Mouse (Mus musculus): ENCODE measurements around the gene A730049H05Rik. TPM values are rescaled to one million over a fixed set of nuclear protein-coding genes. Genes with fewer than 3 reads are reported as not detected.

Gene A730049H05Rik
- polyA plus RNA-seq, 1 experiment from 2014 or later, result 1.1 TPM

- Histone ChIP-seq H3K9me3 (no peaks in the 10 kb centered on the region), H3K4me3 (no peak overlapping the region), H3K4me2 (no peak overlapping the region), H3K36me3 (peaks cover 17% of the 10 kb centered on the region), H3K4me1 (peaks cover 2% of the 10 kb centered on the region; the same call in 1 of the 2 replicates), H3K27me3 (no peaks in the 10 kb centered on the region), H3K9ac (no peak overlapping the region), H3K27ac (no peak overlapping the region)
- no peak for ATAC-seq (ENCODE audit: insufficient number of reproducible peaks, insufficient read depth, low FRiP score, low TSS enrichment, low read depth)
- WGBS, result 45% methylated on average over 5 of the region's 5 CpGs
Observed at GRCm38 (mm10) chr6:92860285-92860912, 44.1 kb downstream of the A730049H05Rik start.

GRCm38 (mm10) chr6:92862599-92862998, 46.3 kb downstream of the A730049H05Rik start:
- peaks cover 15% of the 10 kb centered on the region for H3K36me3 ChIP-seq
- H3K9me3 ChIP-seq, result no peaks in the 10 kb centered on the region
- H3K27ac ChIP-seq, result no peak overlapping the region
- no peaks in the 10 kb centered on the region for H3K4me1 ChIP-seq
- no peak overlapping the region for H3K9ac ChIP-seq
- no peak overlapping the region for H3K4me3 ChIP-seq
- WGBS, result 82% methylated on average over 9 of the region's 9 CpGs
- no peak overlapping the region for H3K4me2 ChIP-seq
- no peaks in the 10 kb centered on the region for H3K27me3 ChIP-seq
- ATAC-seq (ENCODE audit: insufficient number of reproducible peaks, insufficient read depth, low FRiP score, low TSS enrichment, low read depth), result no peak

- no peak for ATAC-seq (ENCODE audit: insufficient number of reproducible peaks, insufficient read depth, low FRiP score, low TSS enrichment, low read depth)
- no peak within 1 kb of the TSS for H3K27ac ChIP-seq
- WGBS, result 22% methylated on average over 4 of the region's 4 CpGs
- H3K4me3 ChIP-seq, result no peak within 1 kb of the TSS
- no peaks in the 10 kb centered on the region for H3K27me3 ChIP-seq
- no peaks in the 10 kb centered on the region for H3K9me3 ChIP-seq
- H3K4me2 ChIP-seq, result peak within 1 kb of the TSS; percentile 35
- peaks cover 21% of the 10 kb centered on the region for H3K36me3 ChIP-seq
- peaks cover 15% of the 10 kb centered on the region for H3K4me1 ChIP-seq
- H3K9ac ChIP-seq, result no peak within 1 kb of the TSS
Observed at GRCm38 (mm10) chr6:92869089-92869581, 52.9 kb downstream of the A730049H05Rik start, which contains the start of gene Gm15737. Gene Gm15737 (plus strand): TSS chr6:92869357.

GRCm38 (mm10) chr6:92869582-92870219, 53.4 kb downstream of the A730049H05Rik start:
- WGBS, result 30% methylated on average over 16 of the region's 16 CpGs
- Histone ChIP-seq H3K4me2 (peak overlapping the region; percentile 35), H3K36me3 (peaks cover 16% of the 10 kb centered on the region), H3K27ac (no peak overlapping the region), H3K4me1 (peaks cover 15% of the 10 kb centered on the region), H3K27me3 (no peaks in the 10 kb centered on the region), H3K9me3 (no peaks in the 10 kb centered on the region), H3K4me3 (no peak overlapping the region), H3K9ac (no peak overlapping the region)
- peak; percentile 75; the same call in 1 of the 2 replicates for ATAC-seq (ENCODE audit: insufficient number of reproducible peaks, insufficient read depth, low FRiP score, low TSS enrichment, low read depth)

GRCm38 (mm10) chr6:92871813-92872212, 55.5 kb downstream of the A730049H05Rik start:
- no peak for ATAC-seq (ENCODE audit: insufficient number of reproducible peaks, insufficient read depth, low FRiP score, low TSS enrichment, low read depth)
- Histone ChIP-seq H3K27me3 (no peaks in the 10 kb centered on the region), H3K27ac (no peak overlapping the region), H3K9me3 (no peaks in the 10 kb centered on the region), H3K9ac (no peak overlapping the region), H3K4me3 (no peak overlapping the region), H3K4me2 (no peak overlapping the region), H3K4me1 (peaks cover 15% of the 10 kb centered on the region), H3K36me3 (peaks cover 17% of the 10 kb centered on the region)
- 67% methylated on average over 4 of the region's 4 CpGs for WGBS

- H3K9ac ChIP-seq, result no peak overlapping the region
- peaks cover 26% of the 10 kb centered on the region for H3K36me3 ChIP-seq
- peaks cover 15% of the 10 kb centered on the region for H3K4me1 ChIP-seq
- H3K27ac ChIP-seq, result no peak overlapping the region
- ATAC-seq (ENCODE audit: insufficient number of reproducible peaks, insufficient read depth, low FRiP score, low TSS enrichment, low read depth), result no peak
- H3K4me2 ChIP-seq, result no peak overlapping the region
- no peaks in the 10 kb centered on the region for H3K9me3 ChIP-seq
- WGBS, result 77% methylated on average over 10 of the region's 10 CpGs
- H3K4me3 ChIP-seq, result no peak overlapping the region
- no peaks in the 10 kb centered on the region for H3K27me3 ChIP-seq
Observed at GRCm38 (mm10) chr6:92872766-92873165, 56.5 kb downstream of the A730049H05Rik start.

- Histone ChIP-seq H3K27me3 (no peaks in the 10 kb centered on the region), H3K9ac (no peak overlapping the region), H3K9me3 (no peaks in the 10 kb centered on the region), H3K27ac (no peak overlapping the region), H3K4me2 (no peak overlapping the region), H3K4me1 (peaks cover 4% of the 10 kb centered on the region), H3K4me3 (no peak overlapping the region), H3K36me3 (peaks cover 31% of the 10 kb centered on the region)
- ATAC-seq (ENCODE audit: insufficient number of reproducible peaks, insufficient read depth, low FRiP score, low TSS enrichment, low read depth), result no peak
- WGBS, result 64% methylated on average over 5 of the region's 5 CpGs
Observed at GRCm38 (mm10) chr6:92874854-92875253, 58.6 kb downstream of the A730049H05Rik start.

- H3K27me3 ChIP-seq, result no peaks in the 10 kb centered on the region
- no peak overlapping the region for H3K27ac ChIP-seq
- peaks cover 31% of the 10 kb centered on the region for H3K36me3 ChIP-seq
- no peaks in the 10 kb centered on the region for H3K9me3 ChIP-seq
- WGBS, result 83% methylated on average over 2 of the region's 2 CpGs
- H3K4me2 ChIP-seq, result no peak overlapping the region
- no peaks in the 10 kb centered on the region for H3K4me1 ChIP-seq
- H3K9ac ChIP-seq, result no peak overlapping the region
- H3K4me3 ChIP-seq, result no peak overlapping the region
- no peak for ATAC-seq (ENCODE audit: insufficient number of reproducible peaks, insufficient read depth, low FRiP score, low TSS enrichment, low read depth)
Observed at GRCm38 (mm10) chr6:92875340-92875739, 59.1 kb downstream of the A730049H05Rik start.

- Histone ChIP-seq H3K4me1 (no peaks in the 10 kb centered on the region), H3K36me3 (peaks cover 31% of the 10 kb centered on the region), H3K4me2 (no peak overlapping the region), H3K4me3 (no peak overlapping the region), H3K27me3 (no peaks in the 10 kb centered on the region), H3K27ac (no peak overlapping the region), H3K9ac (no peak overlapping the region), H3K9me3 (no peaks in the 10 kb centered on the region)
- no peak for ATAC-seq (ENCODE audit: insufficient number of reproducible peaks, insufficient read depth, low FRiP score, low TSS enrichment, low read depth)
- WGBS, result 78% methylated on average over 5 of the region's 5 CpGs
Observed at GRCm38 (mm10) chr6:92876121-92876520, 59.8 kb downstream of the A730049H05Rik start.

- no peak for ATAC-seq (ENCODE audit: insufficient number of reproducible peaks, insufficient read depth, low FRiP score, low TSS enrichment, low read depth)
- no peaks in the 10 kb centered on the region for H3K9me3 ChIP-seq
- H3K4me3 ChIP-seq, result no peak overlapping the region
- H3K4me2 ChIP-seq, result no peak overlapping the region
- 93% methylated on average over 4 of the region's 4 CpGs for WGBS
- no peak overlapping the region for H3K9ac ChIP-seq
- H3K36me3 ChIP-seq, result peaks cover 22% of the 10 kb centered on the region; the same call in 1 of the 2 replicates
- no peaks in the 10 kb centered on the region for H3K4me1 ChIP-seq
- H3K27me3 ChIP-seq, result no peaks in the 10 kb centered on the region
- no peak overlapping the region for H3K27ac ChIP-seq
Observed at GRCm38 (mm10) chr6:92877236-92877635, 61.0 kb downstream of the A730049H05Rik start.

GRCm38 (mm10) chr6:92878771-92879170, 62.5 kb downstream of the A730049H05Rik start:
- WGBS, result 91% methylated on average over 5 of the region's 5 CpGs
- H3K36me3 ChIP-seq, result peaks cover 15% of the 10 kb centered on the region; the same call in 1 of the 2 replicates
- H3K27me3 ChIP-seq, result no peaks in the 10 kb centered on the region
- H3K9ac ChIP-seq, result no peak overlapping the region
- no peak for ATAC-seq (ENCODE audit: insufficient number of reproducible peaks, insufficient read depth, low FRiP score, low TSS enrichment, low read depth)
- H3K27ac ChIP-seq, result no peak overlapping the region
- H3K4me2 ChIP-seq, result no peak overlapping the region
- no peak overlapping the region for H3K4me3 ChIP-seq
- peaks cover 14% of the 10 kb centered on the region for H3K4me1 ChIP-seq
- no peaks in the 10 kb centered on the region for H3K9me3 ChIP-seq

Data from embryonic facial prominence, embryonic 13.5 days (tissue).